Mouse (Mus musculus) brain, embryonic 14.5 days (tissue): ENCODE results near the gene Fanci.

Source experiments
- CTCF ChIP-seq: fragments of 200-500 bp; IDR thresholded peaks from 2 replicates; pipeline ENCODE4 v1.5.1; 2012; ENCODE audit warnings: inconsistent platforms, mild to moderate bottlenecking, moderate library complexity, borderline replicate concordance; ENCODE audit not compliant: insufficient read depth, insufficient read length; ENCODE audit errors: extremely low read depth
- POLR2A ChIP-seq: fragments of 200-500 bp; IDR thresholded peaks from 2 replicates; pipeline ENCODE4 v1.6.1; 2012; ENCODE audit warnings: mild to moderate bottlenecking, inconsistent platforms, borderline replicate concordance; ENCODE audit not compliant: poor library complexity, insufficient read depth, insufficient read length, severe bottlenecking; ENCODE audit errors: extremely low read depth

- TF ChIP-seq CTCF (no peak), POLR2A (no peak)
Measured at GRCm38 (mm10) chr7:79447486-79447885, 55.8 kb downstream of the Fanci start.
